Mouse (Mus musculus): ENCODE measurements at regions not wholly inside any gene's neighbourhood (a gene's known extent, or its start where the extent isn't known, plus 50 kb on each side); places are given as distances from the start of the nearest gene placed in this dataset.

GRCm38 (mm10) chr14:54138288-54138687, 115.6 kb downstream of the Dad1 start:
- TF ChIP-seq CTCF (IDR thresholded peaks at IDR 0.05; ENCODE audit: borderline replicate concordance, insufficient read depth, low read depth, low read length) (no peak), POLR2A (IDR thresholded peaks at IDR 0.05; ENCODE audit: borderline replicate concordance, insufficient read depth, low read length) (no peak)

Measured in cerebellum, adult 2 months (tissue).